Mouse (Mus musculus) midbrain, embryonic 14.5 days (tissue): ENCODE measurements around the gene Hid1. TPM values are rescaled to one million over a fixed set of nuclear protein-coding genes. Genes with fewer than 3 reads are reported as not detected.

Experiments used
- ATAC-seq: fragments of 200-750 bp; cut with Nextera tagmentation; 2 replicates; pipeline ENCODE4 v1.8.0; 2017; ENCODE audit warnings: moderate number of reproducible peaks, moderate library complexity; ENCODE audit not compliant: low FRiP score, low TSS enrichment
- DNase-seq: peaks from one replicate; pipeline ENCODE4 v3.0.0-alpha.2; 2015
- H3K27ac ChIP-seq: fragments of 300-500 bp; sonication (generic); replicated peaks from 2 replicates; pipeline ENCODE4 v1.5.1; 2014; ENCODE audit warnings: mild to moderate bottlenecking, low read depth, low read length, moderate library complexity
- H3K27me3 ChIP-seq: fragments of 300-500 bp; sonication (generic); 2 replicates; pipeline ENCODE4 v1.6.1; 2014; ENCODE audit warnings: low read length, control low read depth, mixed read lengths; ENCODE audit not compliant: control insufficient read depth, insufficient read depth
- H3K36me3 ChIP-seq: fragments of 300-500 bp; sonication (generic); 2 replicates; pipeline ENCODE4 v1.6.1; 2014; ENCODE audit warnings: low read length, control low read depth; ENCODE audit not compliant: control insufficient read depth, insufficient read depth
- H3K4me1 ChIP-seq: fragments of 300-500 bp; sonication (generic); 2 replicates; pipeline ENCODE4 v1.6.1; 2014; ENCODE audit warnings: mild to moderate bottlenecking, antibody characterized with exemption, low read length, control low read depth; ENCODE audit not compliant: control insufficient read depth, insufficient read depth
- H3K4me2 ChIP-seq: fragments of 300-500 bp; sonication (generic); 2 replicates; pipeline ENCODE4 v1.6.1; 2014; ENCODE audit warnings: mild to moderate bottlenecking, low read length, moderate library complexity
- H3K4me3 ChIP-seq: fragments of 300-500 bp; sonication (generic); replicated peaks from 2 replicates; pipeline ENCODE4 v1.5.1; 2014; ENCODE audit warnings: low read depth, low read length
- H3K9ac ChIP-seq: fragments of 300-500 bp; sonication (generic); replicated peaks from 2 replicates; pipeline ENCODE4 v1.6.1; 2014; ENCODE audit warnings: mild to moderate bottlenecking, low read length, moderate library complexity
- H3K9me3 ChIP-seq: fragments of 300-500 bp; sonication (generic); 2 replicates; pipeline ENCODE4 v1.6.1; 2016; ENCODE audit warnings: low read length, control low read depth, mixed read lengths; ENCODE audit not compliant: control insufficient read depth
- WGBS: fragments of 180-500 bp; shearing (Covaris S2); extraction: QIAGEN DNeasy Blood & Tissue Kit; methylation state at CpG from one replicate; pipeline ENCODE4 v1.1.7; 2014; 5-methylcytosine and 5-hydroxymethylcytosine counted together
- polyA plus RNA-seq: library from polyadenylated mRNA; unstranded; fragments of >200 nt; fragmentation: Nextera tagmentation; extraction: Ambion mirVana; gene quantifications from 2 replicates; pipeline ENCODE4 v1.2.1, GENCODE M21; 2014

Gene Hid1
- polyA plus RNA-seq, 1 experiment from 2014 or later, result 43.3 TPM

GRCm38 (mm10) chr11:115300745-115301144, 66.8 kb downstream of the Hid1 start:
- DNase-seq, result no peak
- Histone ChIP-seq H3K27ac (no peak overlapping the region), H3K4me1 (0 out of 2 replicates have a peak, but pooled peaks cover 8% of the 10 kb centered on the region), H3K4me2 (no peak overlapping the region), H3K36me3 (no peaks in the 10 kb centered on the region), H3K9ac (no peak overlapping the region), H3K27me3 (no peaks in the 10 kb centered on the region; the same call in 1 of the 2 replicates), H3K9me3 (no peaks in the 10 kb centered on the region), H3K4me3 (no peak overlapping the region)
- 86% methylated on average over 4 of the region's 4 CpGs for WGBS
- no peak for ATAC-seq

GRCm38 (mm10) chr11:115298160-115298559, 69.4 kb downstream of the Hid1 start:
- Histone ChIP-seq H3K9ac (no peak overlapping the region), H3K4me3 (no peak overlapping the region), H3K4me2 (no peak overlapping the region), H3K4me1 (0 out of 2 replicates have a peak, but pooled peaks cover 8% of the 10 kb centered on the region), H3K27me3 (no peaks in the 10 kb centered on the region; the same call in 1 of the 2 replicates), H3K36me3 (no peaks in the 10 kb centered on the region), H3K9me3 (no peaks in the 10 kb centered on the region), H3K27ac (no peak overlapping the region)
- ATAC-seq (no peak), DNase-seq (no peak)
- 62% methylated on average over 8 of the region's 8 CpGs for WGBS

Other genes starting within 250 kb of the Hid1 start
- gene Cd300lf, start 233.8 kb downstream of the Hid1 start, polyA plus RNA-seq, result not detected in 2 replicates
- 44.3 and 46.6 TPM in 2 replicates for gene Slc9a3r1, start 204.4 kb downstream of the Hid1 start, polyA plus RNA-seq
- gene Tmem104, start 180.3 kb downstream of the Hid1 start, polyA plus RNA-seq, result 10.9 and 14.9 TPM in 2 replicates
- gene Nat9, start 179.9 kb downstream of the Hid1 start, polyA plus RNA-seq, result 17.4 and 21.2 TPM in 2 replicates
- gene Grin2c, start 100.5 kb downstream of the Hid1 start, polyA plus RNA-seq, result 0.12 and 0.49 TPM in 2 replicates
- 15.0 and 15.9 TPM in 2 replicates for gene Fdxr, start 90.7 kb downstream of the Hid1 start, polyA plus RNA-seq
- gene Fads6, start 70.1 kb downstream of the Hid1 start, polyA plus RNA-seq, result 0.72 and 1.4 TPM in 2 replicates
- not detected in 2 replicates for gene Otop2, start 60.6 kb downstream of the Hid1 start, polyA plus RNA-seq
- 0.08 and 0.16 TPM in 2 replicates for gene Ush1g, start 45.7 kb downstream of the Hid1 start, polyA plus RNA-seq
- 0.54 and 1.4 TPM in 2 replicates for gene Otop3, start 33.0 kb downstream of the Hid1 start, polyA plus RNA-seq
- 27.1 and 29.5 TPM in 2 replicates for gene Cdr2l, start 14.2 kb upstream of the Hid1 start, polyA plus RNA-seq
- gene Mrpl58, start 36.0 kb upstream of the Hid1 start, polyA plus RNA-seq, result 222 and 223 TPM in 2 replicates
- gene Atp5h, start 52.2 kb upstream of the Hid1 start, polyA plus RNA-seq, result 838 and 924 TPM in 2 replicates
- gene Kctd2, start 52.4 kb upstream of the Hid1 start, polyA plus RNA-seq, result 37.3 and 41.6 TPM in 2 replicates
- not detected in 2 replicates for gene Trim80, start 72.8 kb upstream of the Hid1 start, polyA plus RNA-seq
- not detected in 2 replicates for gene Slc16a5, start 94.7 kb upstream of the Hid1 start, polyA plus RNA-seq
- gene Armc7, start 107.9 kb upstream of the Hid1 start, polyA plus RNA-seq, result 16.3 and 16.7 TPM in 2 replicates
- gene Nt5c, start 124.1 kb upstream of the Hid1 start, polyA plus RNA-seq, result 93.9 and 110 TPM in 2 replicates
- gene Jpt1, start 146.6 kb upstream of the Hid1 start, polyA plus RNA-seq, result 1,631 and 1,863 TPM in 2 replicates
- 1,242 and 1,259 TPM in 2 replicates for gene Sumo2, start 168.5 kb upstream of the Hid1 start, polyA plus RNA-seq
- gene Nup85, start 196.7 kb upstream of the Hid1 start, polyA plus RNA-seq, result 83.7 and 107 TPM in 2 replicates
- gene Mrps7, start 236.2 kb upstream of the Hid1 start, polyA plus RNA-seq, result 75.7 and 83.4 TPM in 2 replicates
- 29.3 and 34.3 TPM in 2 replicates for gene Gga3, start 236.3 kb upstream of the Hid1 start, polyA plus RNA-seq
- 9.7 and 11.4 TPM in 2 replicates for gene Mif4gd, start 245.2 kb upstream of the Hid1 start, polyA plus RNA-seq